Mouse (Mus musculus): ENCODE measurements around the gene Ch25h. TPM values are rescaled to one million over a fixed set of nuclear protein-coding genes. Genes with fewer than 3 reads are reported as not detected.

Gene Ch25h
- total and polyA plus RNA-seq, 2 experiments from 2014 or later = 1.3 to 2.7 TPM

DNA sequence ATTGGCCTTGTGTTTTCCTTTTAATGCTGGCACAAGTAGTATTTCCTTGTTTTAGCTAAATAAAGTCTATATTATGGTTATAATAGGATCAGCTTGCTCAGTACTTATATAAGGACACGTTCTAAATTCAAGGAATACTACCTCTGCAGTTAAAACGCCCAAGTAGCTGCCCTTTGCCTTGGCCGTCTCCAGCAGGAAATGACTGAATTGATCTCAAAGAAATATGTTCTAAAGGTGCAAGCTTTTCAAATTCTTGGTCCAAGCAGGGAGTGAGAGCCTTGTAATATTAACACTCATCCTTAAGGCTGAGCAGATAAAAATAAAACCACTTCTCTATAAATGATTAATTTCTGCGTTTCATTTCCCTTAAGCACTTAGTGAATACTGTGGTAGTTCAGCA, 45.1 kb upstream of the Ch25h start:
- Histone ChIP-seq H3K27me3 (ENCODE audit: control insufficient read depth, insufficient read depth, low read length) (no peaks in the 10 kb centered on the region), H3K4me2 (ENCODE audit: low read depth, low read length) (no peak overlapping the region), H3K9me3 (replicated peaks; ENCODE audit: control insufficient read depth, low read length) (no peaks in the 10 kb centered on the region), H3K27ac (ENCODE audit: low read depth) (no peak overlapping the region), H3K9ac (replicated peaks; ENCODE audit: low read depth, low read length) (no peak overlapping the region), H3K36me3 (replicated peaks; ENCODE audit: control insufficient read depth, insufficient read depth, low read length) (peaks cover 20% of the 10 kb centered on the region; the same call in 1 of the 2 replicates), H3K4me1 (ENCODE audit: control insufficient read depth, insufficient read depth) (peaks cover 10% of the 10 kb centered on the region; the same call in 1 of the 2 replicates), H3K4me3 (ENCODE audit: low read depth, low read length) (no peak overlapping the region)
- DNase-seq (ENCODE audit: low spot score) = no peak
- ATAC-seq (ENCODE audit: insufficient read depth, low read depth) = no peak
- 70% methylated on average over 4 of the region's 4 CpGs for WGBS
- TF ChIP-seq CTCF (IDR thresholded peaks at IDR 0.05; ENCODE audit: low read depth) = no peak
- no peak for TF ChIP-seq EP300 (IDR thresholded peaks at IDR 0.05; ENCODE audit: low read depth)

GRCm38 (mm10) chr19:34519646-34520045, 44.7 kb upstream of the Ch25h start:
- H3K4me2 ChIP-seq (ENCODE audit: low read depth, low read length) = no peak overlapping the region
- peaks cover 10% of the 10 kb centered on the region; the same call in 1 of the 2 replicates for H3K4me1 ChIP-seq (ENCODE audit: control insufficient read depth, insufficient read depth)
- H3K27ac ChIP-seq (ENCODE audit: low read depth) = no peak overlapping the region
- TF ChIP-seq EP300 (IDR thresholded peaks at IDR 0.05; ENCODE audit: low read depth) = no peak
- no peak for TF ChIP-seq CTCF (IDR thresholded peaks at IDR 0.05; ENCODE audit: low read depth)
- peaks cover 20% of the 10 kb centered on the region; the same call in 1 of the 2 replicates for H3K36me3 ChIP-seq (replicated peaks; ENCODE audit: control insufficient read depth, insufficient read depth, low read length)
- no peak overlapping the region for H3K4me3 ChIP-seq (ENCODE audit: low read depth, low read length)
- WGBS = 84% methylated on average over 3 of the region's 3 CpGs
- H3K9ac ChIP-seq (replicated peaks; ENCODE audit: low read depth, low read length) = no peak overlapping the region
- DNase-seq (ENCODE audit: low spot score) = no peak
- H3K27me3 ChIP-seq (ENCODE audit: control insufficient read depth, insufficient read depth, low read length) = no peaks in the 10 kb centered on the region
- ATAC-seq (ENCODE audit: insufficient read depth, low read depth) = no peak
- H3K9me3 ChIP-seq (replicated peaks; ENCODE audit: control insufficient read depth, low read length) = no peaks in the 10 kb centered on the region

- no peak for ATAC-seq (ENCODE audit: insufficient read depth, low read depth)
- Histone ChIP-seq H3K9ac (replicated peaks; ENCODE audit: low read depth, low read length) (no peak overlapping the region), H3K4me1 (ENCODE audit: control insufficient read depth, insufficient read depth) (peaks cover 10% of the 10 kb centered on the region; the same call in 1 of the 2 replicates), H3K27ac (ENCODE audit: low read depth) (no peak overlapping the region), H3K4me2 (ENCODE audit: low read depth, low read length) (no peak overlapping the region), H3K36me3 (replicated peaks; ENCODE audit: control insufficient read depth, insufficient read depth, low read length) (peaks cover 20% of the 10 kb centered on the region; the same call in 1 of the 2 replicates), H3K9me3 (replicated peaks; ENCODE audit: control insufficient read depth, low read length) (no peaks in the 10 kb centered on the region), H3K27me3 (ENCODE audit: control insufficient read depth, insufficient read depth, low read length) (no peaks in the 10 kb centered on the region), H3K4me3 (ENCODE audit: low read depth, low read length) (no peak overlapping the region)
- no peak for DNase-seq (ENCODE audit: low spot score)
- 66% methylated on average over 3 of the region's 3 CpGs for WGBS
- TF ChIP-seq CTCF (IDR thresholded peaks at IDR 0.05; ENCODE audit: low read depth) (no peak), EP300 (IDR thresholded peaks at IDR 0.05; ENCODE audit: low read depth) (no peak)
Measured at GRCm38 (mm10) chr19:34518786-34519185, 43.8 kb upstream of the Ch25h start.

DNA sequence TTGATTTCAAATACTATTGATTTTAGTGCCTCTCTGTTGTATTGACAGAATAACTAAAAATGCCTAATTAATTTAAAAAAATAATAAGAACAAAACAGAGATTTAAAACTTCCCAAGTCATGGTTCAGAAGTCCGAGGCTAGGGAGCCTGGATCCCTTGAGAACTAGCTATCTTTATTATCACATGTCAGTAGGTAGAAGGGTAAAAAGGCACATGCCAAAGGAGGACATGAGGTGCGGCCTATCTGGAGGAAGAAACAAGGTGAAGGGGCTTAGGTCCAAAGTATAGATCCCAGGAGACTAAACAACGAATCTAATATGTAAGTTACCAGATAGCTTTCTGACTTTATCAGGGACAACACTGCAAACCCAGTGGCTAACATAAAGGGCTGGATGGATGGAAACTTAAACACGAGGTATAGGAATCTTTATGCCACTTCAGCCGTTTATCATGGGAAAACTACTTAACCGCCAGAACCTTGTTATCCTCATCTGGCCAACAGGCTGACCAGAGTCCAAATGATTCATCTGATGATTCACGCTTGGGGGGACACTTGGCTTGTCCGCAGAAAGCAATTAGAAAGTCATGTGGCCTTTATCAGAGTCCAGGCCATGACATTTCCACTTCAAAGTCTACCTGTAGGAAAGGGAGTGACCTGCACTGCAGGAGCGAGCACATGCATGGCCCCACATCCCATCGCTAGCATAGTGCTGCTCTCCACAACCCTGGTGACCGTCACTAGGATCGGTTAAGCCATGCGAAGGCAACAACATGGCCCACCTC, 43.0 kb upstream of the Ch25h start:
- Histone ChIP-seq H3K27ac (ENCODE audit: low read depth) (no peak overlapping the region), H3K4me1 (ENCODE audit: control insufficient read depth, insufficient read depth) (peaks cover 10% of the 10 kb centered on the region; the same call in 1 of the 2 replicates)

DNA sequence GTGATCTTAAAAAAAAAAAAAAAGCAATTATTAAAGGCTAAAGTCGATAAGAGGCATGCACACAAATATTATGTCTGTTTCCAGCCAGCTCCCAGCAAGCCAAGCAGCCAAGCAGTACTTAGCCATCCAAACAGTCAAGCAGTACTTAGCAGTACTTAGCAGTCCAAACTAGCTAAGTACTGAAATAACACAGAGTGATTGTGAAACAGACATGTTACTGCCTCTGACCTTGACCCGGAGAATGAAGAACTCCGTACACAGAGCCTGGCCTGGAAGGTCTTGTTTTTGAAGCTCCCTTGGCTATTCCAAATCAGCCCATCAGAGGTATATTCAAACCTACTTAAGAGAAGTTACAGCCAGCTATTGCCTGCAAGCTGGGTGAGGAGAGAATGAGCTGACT, 42.2 kb upstream of the Ch25h start:
- H3K27ac ChIP-seq (ENCODE audit: low read depth) = no peak overlapping the region
- TF ChIP-seq CTCF (IDR thresholded peaks at IDR 0.05; ENCODE audit: low read depth) (no peak), EP300 (IDR thresholded peaks at IDR 0.05; ENCODE audit: low read depth) (no peak)
- DNase-seq (ENCODE audit: low spot score) = no peak
- H3K36me3 ChIP-seq (replicated peaks; ENCODE audit: control insufficient read depth, insufficient read depth, low read length) = peaks cover 20% of the 10 kb centered on the region; the same call in 1 of the 2 replicates
- H3K4me2 ChIP-seq (ENCODE audit: low read depth, low read length) = no peak overlapping the region
- WGBS = 81% methylated on average over 3 of the region's 3 CpGs
- no peak overlapping the region for H3K9ac ChIP-seq (replicated peaks; ENCODE audit: low read depth, low read length)
- H3K27me3 ChIP-seq (ENCODE audit: control insufficient read depth, insufficient read depth, low read length) = no peaks in the 10 kb centered on the region
- H3K9me3 ChIP-seq (replicated peaks; ENCODE audit: control insufficient read depth, low read length) = no peaks in the 10 kb centered on the region
- peaks cover 10% of the 10 kb centered on the region; the same call in 1 of the 2 replicates for H3K4me1 ChIP-seq (ENCODE audit: control insufficient read depth, insufficient read depth)
- no peak overlapping the region for H3K4me3 ChIP-seq (ENCODE audit: low read depth, low read length)
- ATAC-seq (ENCODE audit: insufficient read depth, low read depth) = no peak

More for the DNA sequence above, 43.0 kb upstream of the Ch25h start:
- Histone ChIP-seq H3K36me3 (replicated peaks; ENCODE audit: control insufficient read depth, insufficient read depth, low read length) (peaks cover 20% of the 10 kb centered on the region; the same call in 1 of the 2 replicates), H3K4me2 (ENCODE audit: low read depth, low read length) (no peak overlapping the region), H3K9me3 (replicated peaks; ENCODE audit: control insufficient read depth, low read length) (no peaks in the 10 kb centered on the region), H3K9ac (replicated peaks; ENCODE audit: low read depth, low read length) (no peak overlapping the region), H3K27me3 (ENCODE audit: control insufficient read depth, insufficient read depth, low read length) (no peaks in the 10 kb centered on the region), H3K4me3 (ENCODE audit: low read depth, low read length) (no peak overlapping the region)
- ATAC-seq (ENCODE audit: insufficient read depth, low read depth) (no peak), DNase-seq (ENCODE audit: low spot score) (no peak)
- WGBS = 87% methylated on average over 13 of the region's 13 CpGs
- TF ChIP-seq EP300 (IDR thresholded peaks at IDR 0.05; ENCODE audit: low read depth) (no peak), CTCF (IDR thresholded peaks at IDR 0.05; ENCODE audit: low read depth) (no peak)
